Mouse (Mus musculus) spleen, adult 2 months (tissue): ENCODE measurements at regions not wholly inside any gene's neighbourhood (a gene's known extent, or its start where the extent isn't known, plus 50 kb on each side); places are given as distances from the start of the nearest gene placed in this dataset.

Experiments
- DNase-seq, 2 experiments: peaks; one replicate each; pipeline versions ENCODE4 v3.0.0 to v3.0.0-alpha.2; 2012 to 2021; ENCODE audit warnings: low spot score in 2 of 2, low read depth in 1 of 2
- H3K27ac ChIP-seq: fragments of 200-500 bp; 2 replicates; pipeline ENCODE4 v1.5.1; 2012; ENCODE audit warnings: low read length, inconsistent platforms; ENCODE audit not compliant: insufficient read depth
- H3K27me3 ChIP-seq: fragments of 200-500 bp; 2 replicates; pipeline ENCODE4 v1.6.1; 2012; ENCODE audit warnings: mild to moderate bottlenecking, moderate library complexity, low read length, inconsistent platforms; ENCODE audit not compliant: control insufficient read depth, insufficient read depth
- H3K36me3 ChIP-seq: fragments of 200-500 bp; 2 replicates; pipeline ENCODE4 v1.6.1; 2012; ENCODE audit warnings: mild to moderate bottlenecking, low read length, inconsistent platforms; ENCODE audit not compliant: control insufficient read depth, insufficient read depth
- H3K4me1 ChIP-seq: fragments of 200-500 bp; 2 replicates; pipeline ENCODE4 v1.6.1; 2011; ENCODE audit warnings: inconsistent platforms; ENCODE audit not compliant: control insufficient read depth, insufficient read depth, insufficient read length
- H3K4me3 ChIP-seq: fragments of 200-500 bp; 2 replicates; pipeline ENCODE4 v1.5.1; 2011; ENCODE audit warnings: mild to moderate bottlenecking, inconsistent platforms; ENCODE audit not compliant: insufficient read depth, insufficient read length; ENCODE audit errors: extremely low read depth
- CTCF ChIP-seq: fragments of 200-500 bp; IDR thresholded peaks from 2 replicates; pipeline ENCODE4 v1.5.1; 2011; ENCODE audit warnings: mild to moderate bottlenecking, inconsistent platforms; ENCODE audit not compliant: insufficient read depth, insufficient read length, insufficient replicate concordance; ENCODE audit errors: extremely low read depth
- POLR2A ChIP-seq: fragments of 200-500 bp; IDR thresholded peaks from 2 replicates; pipeline ENCODE4 v1.6.1; 2011; ENCODE audit warnings: low read depth, low read length, inconsistent platforms
- WGBS: fragments of 180-500 bp; shearing (Covaris S2); methylation state at CpG from one replicate; pipeline ENCODE4 v1.1.7; 2018; 5-methylcytosine and 5-hydroxymethylcytosine counted together

DNA sequence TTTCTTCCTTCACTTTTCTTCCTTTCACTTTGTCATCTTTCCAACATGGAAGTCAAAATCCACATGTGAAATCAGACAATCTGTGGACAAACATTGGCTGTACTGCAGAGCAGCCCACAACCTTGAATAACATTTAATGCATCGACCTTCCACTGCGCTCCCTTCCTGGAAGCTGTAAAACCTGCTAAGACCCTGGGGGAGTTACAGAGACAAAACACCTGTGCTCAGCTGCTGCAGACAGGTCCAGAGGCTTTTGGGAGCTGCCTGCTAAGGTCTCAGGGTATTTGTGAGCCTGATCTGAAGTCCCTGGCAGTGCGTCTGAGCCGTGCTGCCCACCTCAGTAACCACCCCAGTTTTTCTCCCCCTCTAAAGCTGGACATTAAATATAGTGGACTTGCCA, 166.1 kb upstream of the Sesn3 start:
- H3K4me3 ChIP-seq, result no peak overlapping the region
- no peaks in the 10 kb centered on the region for H3K27me3 ChIP-seq
- no peak overlapping the region for H3K27ac ChIP-seq
- H3K36me3 ChIP-seq, result no peaks in the 10 kb centered on the region
- H3K4me1 ChIP-seq, result peaks cover 6% of the 10 kb centered on the region; the same call in 1 of the 2 replicates
- DNase-seq, result no peak
- TF ChIP-seq POLR2A, result no peak
- no peak for TF ChIP-seq CTCF
- WGBS, result 93% methylated on average over 4 of the region's 4 CpGs

DNA sequence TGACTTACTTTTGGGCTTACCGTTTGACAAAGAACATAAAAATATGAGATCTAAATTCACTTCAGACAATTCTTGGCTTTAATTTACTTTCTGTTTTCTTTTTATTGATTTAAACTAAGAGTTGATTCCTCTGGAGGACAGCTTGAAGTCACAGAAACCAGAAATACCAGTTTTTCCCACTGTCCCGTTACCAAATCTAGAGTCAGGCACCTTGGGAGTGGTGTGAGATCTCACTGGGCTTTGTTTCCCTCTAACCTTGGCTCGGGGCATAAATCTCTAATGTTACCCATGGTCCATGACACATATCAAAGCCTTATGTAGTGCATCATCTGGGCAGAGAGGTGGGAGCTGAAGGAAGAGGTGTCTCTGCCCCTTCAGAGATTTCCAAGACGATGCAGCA, 165.4 kb upstream of the Sesn3 start:
- no peak for TF ChIP-seq POLR2A
- Histone ChIP-seq H3K4me1 (peaks cover 2% of the 10 kb centered on the region; the same call in 1 of the 2 replicates), H3K27ac (no peak overlapping the region), H3K36me3 (no peaks in the 10 kb centered on the region), H3K27me3 (no peaks in the 10 kb centered on the region), H3K4me3 (no peak overlapping the region)
- 83% methylated on average over 4 of the region's 4 CpGs for WGBS
- no peak for DNase-seq

GRCm38 (mm10) chr9:14111713-14112112, 163.2 kb upstream of the Sesn3 start:
- TF ChIP-seq CTCF, result no peak
- no peak for TF ChIP-seq POLR2A
- DNase-seq, result no peak
- Histone ChIP-seq H3K4me3 (no peak overlapping the region), H3K4me1 (peaks cover 2% of the 10 kb centered on the region; the same call in 1 of the 2 replicates), H3K36me3 (no peaks in the 10 kb centered on the region), H3K27ac (no peak overlapping the region), H3K27me3 (no peaks in the 10 kb centered on the region)
- WGBS, result 36% methylated on average over 2 of the region's 2 CpGs

GRCm38 (mm10) chr9:14115521-14115920, 159.3 kb upstream of the Sesn3 start:
- WGBS, result 40% methylated on average over 3 of the region's 3 CpGs
- H3K4me3 ChIP-seq, result no peak overlapping the region
- TF ChIP-seq POLR2A, result no peak
- no peak for TF ChIP-seq CTCF

GRCm38 (mm10) chr9:14116097-14116840, 158.6 kb upstream of the Sesn3 start:
- no peak for DNase-seq
- Histone ChIP-seq H3K27me3 (no peaks in the 10 kb centered on the region), H3K27ac (no peak overlapping the region), H3K36me3 (no peaks in the 10 kb centered on the region), H3K4me1 (no peaks in the 10 kb centered on the region), H3K4me3 (no peak overlapping the region)
- TF ChIP-seq CTCF (no peak), POLR2A (no peak)
- 86% methylated on average over 8 of the region's 8 CpGs for WGBS

More at GRCm38 (mm10) chr9:14115521-14115920, 159.3 kb upstream of the Sesn3 start:
- H3K27ac ChIP-seq, result no peak overlapping the region
- no peaks in the 10 kb centered on the region for H3K4me1 ChIP-seq
- no peaks in the 10 kb centered on the region for H3K27me3 ChIP-seq
- DNase-seq, result no peak
- H3K36me3 ChIP-seq, result no peaks in the 10 kb centered on the region

DNA sequence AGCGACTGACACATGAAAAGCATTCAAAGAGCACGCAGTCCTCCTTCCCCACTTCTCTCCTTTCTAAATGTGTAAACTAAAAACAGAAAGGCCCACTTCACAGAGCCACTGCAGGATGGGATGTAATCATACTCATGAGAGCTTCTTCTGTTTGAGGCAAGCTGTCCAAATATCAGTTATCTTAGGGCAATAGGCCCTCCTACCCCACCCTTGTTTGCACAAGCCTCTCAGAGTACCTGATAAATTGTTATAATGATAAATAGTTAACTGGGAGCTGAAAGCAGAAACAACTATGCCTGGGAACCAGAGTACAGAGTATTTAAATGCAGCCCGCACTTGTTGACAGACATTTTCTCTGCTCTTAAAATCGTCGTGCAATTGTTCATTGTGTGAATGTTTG, 141.5 kb upstream of the Sesn3 start:
- no peak overlapping the region for H3K27ac ChIP-seq
- no peak overlapping the region for H3K4me3 ChIP-seq
- WGBS, result 92% methylated on average over 5 of the region's 5 CpGs
- H3K36me3 ChIP-seq, result no peaks in the 10 kb centered on the region
- no peak for DNase-seq
- H3K4me1 ChIP-seq, result no peaks in the 10 kb centered on the region
- TF ChIP-seq CTCF (no peak), POLR2A (no peak)
- H3K27me3 ChIP-seq, result no peaks in the 10 kb centered on the region

DNA sequence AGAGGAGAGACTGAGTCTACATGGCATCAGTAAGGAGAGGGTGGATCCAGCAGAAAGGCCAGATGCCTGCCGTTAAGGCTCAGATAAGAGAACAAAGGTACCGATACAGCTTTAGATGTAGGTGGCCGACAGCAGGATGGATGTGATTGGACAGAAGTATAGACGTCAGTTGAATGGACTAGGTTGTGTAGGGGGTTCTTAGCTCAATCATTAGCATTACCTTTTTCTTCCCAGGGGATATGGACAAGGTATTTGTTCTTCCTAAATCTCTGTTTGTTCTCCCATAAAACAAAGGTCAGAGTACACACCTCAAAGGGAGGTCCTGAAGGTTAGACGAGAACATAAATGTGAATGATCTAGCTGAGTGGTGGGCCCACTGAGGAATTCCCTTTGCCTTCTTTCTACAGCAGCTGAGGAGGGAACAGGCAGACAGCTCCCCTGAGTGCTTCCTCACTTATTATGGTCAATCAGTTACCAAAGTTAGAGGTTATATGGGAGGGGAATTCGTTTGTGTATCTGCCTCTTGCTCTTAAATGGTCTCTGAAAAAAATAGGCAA, 139.9 kb upstream of the Sesn3 start:
- TF ChIP-seq POLR2A (no peak), CTCF (no peak)
- DNase-seq, result no peak
- WGBS, result 83% methylated on average over 6 of the region's 6 CpGs
- no peaks in the 10 kb centered on the region for H3K27me3 ChIP-seq
- no peaks in the 10 kb centered on the region for H3K4me1 ChIP-seq
- H3K27ac ChIP-seq, result no peak overlapping the region
- no peaks in the 10 kb centered on the region for H3K36me3 ChIP-seq
- H3K4me3 ChIP-seq, result no peak overlapping the region
